Mouse (Mus musculus): ENCODE data around the gene 4930548H24Rik. TPM values are rescaled to one million over a fixed set of nuclear protein-coding genes. Genes with fewer than 3 reads are reported as not detected.
"Not testable (repeated sequence)": the region's sequence is repeated elsewhere in the genome, so short reads cannot be mapped to it uniquely, and the experiment has no call there.

Gene 4930548H24Rik
- polyA plus RNA-seq, 1 experiment from 2014 or later, result not detected

GRCm38 (mm10) chr5:31527117-31527680 lies 41.7 kb downstream of the 4930548H24Rik start:
- peak overlapping the region; percentile 90 for H3K4me2 ChIP-seq (ENCODE audit: low read depth, low read length)
- peak overlapping the region; percentile 92 for H3K9ac ChIP-seq (ENCODE audit: low read depth, low read length)
- H3K36me3 ChIP-seq (ENCODE audit: control insufficient read depth, insufficient read depth, low read length), result peaks cover 8% of the 10 kb centered on the region
- no peaks in the 10 kb centered on the region for H3K9me3 ChIP-seq (ENCODE audit: control insufficient read depth, low read length)
- ATAC-seq, result peak; percentile 49
- H3K4me1 ChIP-seq (ENCODE audit: control insufficient read depth, insufficient read depth, low read length), result peaks cover 9% of the 10 kb centered on the region
- peak overlapping the region; percentile 90 for H3K27ac ChIP-seq (ENCODE audit: low read length)
- no peaks in the 10 kb centered on the region for H3K27me3 ChIP-seq (replicated peaks; ENCODE audit: control insufficient read depth, insufficient read depth, low read length)
- H3K4me3 ChIP-seq (ENCODE audit: low read length), result peak overlapping the region; percentile 99
- 2% methylated on average over 40 of the region's 40 CpGs for WGBS

GRCm38 (mm10) chr5:31527707-31528106 lies 42.2 kb downstream of the 4930548H24Rik start, which contains the start of gene Supt7l:
TSS of gene Supt7l (minus strand) at chr5:31527807.
- not testable (repeated sequence) for ATAC-seq; H3K27me3 ChIP-seq (replicated peaks; ENCODE audit: control insufficient read depth, insufficient read depth, low read length); H3K9me3 ChIP-seq (ENCODE audit: control insufficient read depth, low read length); H3K36me3 ChIP-seq (ENCODE audit: control insufficient read depth, insufficient read depth, low read length); H3K4me1 ChIP-seq (ENCODE audit: control insufficient read depth, insufficient read depth, low read length)
- 80% methylated on average over 11 of the region's 11 CpGs for WGBS
- Histone ChIP-seq H3K4me3 (ENCODE audit: low read length) (peak within 1 kb of the TSS; percentile 99), H3K4me2 (ENCODE audit: low read depth, low read length) (peak within 1 kb of the TSS; percentile 90), H3K9ac (ENCODE audit: low read depth, low read length) (peak within 1 kb of the TSS; percentile 92), H3K27ac (ENCODE audit: low read length) (peak within 1 kb of the TSS; percentile 90)

- H3K4me3 ChIP-seq (ENCODE audit: low read length), result no peak overlapping the region
- H3K27ac ChIP-seq (ENCODE audit: low read length), result no peak overlapping the region
- no peak for ATAC-seq
- H3K27me3 ChIP-seq (replicated peaks; ENCODE audit: control insufficient read depth, insufficient read depth, low read length), result no peaks in the 10 kb centered on the region
- H3K4me1 ChIP-seq (ENCODE audit: control insufficient read depth, insufficient read depth, low read length), result peaks cover 9% of the 10 kb centered on the region
- H3K4me2 ChIP-seq (ENCODE audit: low read depth, low read length), result no peak overlapping the region
- H3K36me3 ChIP-seq (ENCODE audit: control insufficient read depth, insufficient read depth, low read length), result peaks cover 5% of the 10 kb centered on the region; the same call in 1 of the 2 replicates
- H3K9me3 ChIP-seq (ENCODE audit: control insufficient read depth, low read length), result no peaks in the 10 kb centered on the region
- WGBS, result 46% methylated on average over 2 of the region's 2 CpGs
- no peak overlapping the region for H3K9ac ChIP-seq (ENCODE audit: low read depth, low read length)
Measured at GRCm38 (mm10) chr5:31528560-31528959, 43.0 kb downstream of the 4930548H24Rik start.

- ATAC-seq, result no peak
- 89% methylated on average over 2 of the region's 2 CpGs for WGBS
- H3K9ac ChIP-seq (ENCODE audit: low read depth, low read length), result no peak overlapping the region
- H3K27me3 ChIP-seq (replicated peaks; ENCODE audit: control insufficient read depth, insufficient read depth, low read length), result no peaks in the 10 kb centered on the region
- no peak overlapping the region for H3K4me3 ChIP-seq (ENCODE audit: low read length)
- H3K36me3 ChIP-seq (ENCODE audit: control insufficient read depth, insufficient read depth, low read length), result peaks cover 10% of the 10 kb centered on the region
- no peak overlapping the region for H3K4me2 ChIP-seq (ENCODE audit: low read depth, low read length)
- no peak overlapping the region for H3K27ac ChIP-seq (ENCODE audit: low read length)
- H3K9me3 ChIP-seq (ENCODE audit: control insufficient read depth, low read length), result no peaks in the 10 kb centered on the region
- no peaks in the 10 kb centered on the region for H3K4me1 ChIP-seq (ENCODE audit: control insufficient read depth, insufficient read depth, low read length)
Measured at GRCm38 (mm10) chr5:31535228-31535627, 49.7 kb downstream of the 4930548H24Rik start.

Other genes with a start within 250 kb of the 4930548H24Rik start
- gene Nrbp1, start 244.9 kb upstream of the 4930548H24Rik start, polyA plus RNA-seq (2015; fragmentation: Nextera tagmentation; extraction: Ambion mirVana), result 132 and 140 TPM in 2 replicates
- 0.27 TPM in 1 of 2 replicates, not detected in the other for gene Gm9970, start 244.5 kb upstream of the 4930548H24Rik start, polyA plus RNA-seq (2015; fragmentation: Nextera tagmentation; extraction: Ambion mirVana)
- 70.1 and 71.1 TPM in 2 replicates for gene Krtcap3, start 234.0 kb upstream of the 4930548H24Rik start, polyA plus RNA-seq (2015; fragmentation: Nextera tagmentation; extraction: Ambion mirVana)
- gene Ift172, start 194.6 kb upstream of the 4930548H24Rik start, polyA plus RNA-seq (2015; fragmentation: Nextera tagmentation; extraction: Ambion mirVana), result 19.5 and 21.5 TPM in 2 replicates
- gene Fndc4, start 189.7 kb upstream of the 4930548H24Rik start, polyA plus RNA-seq (2015; fragmentation: Nextera tagmentation; extraction: Ambion mirVana), result 18.3 and 19.3 TPM in 2 replicates
- gene Gckr, start 188.3 kb upstream of the 4930548H24Rik start, polyA plus RNA-seq (2015; fragmentation: Nextera tagmentation; extraction: Ambion mirVana), result 0.80 and 1.2 TPM in 2 replicates
- 28.9 and 31.2 TPM in 2 replicates for gene Zfp512, start 33.3 kb upstream of the 4930548H24Rik start, polyA plus RNA-seq (2015; fragmentation: Nextera tagmentation; extraction: Ambion mirVana)
- 43.5 and 53.3 TPM in 2 replicates for gene Gpn1, start 9.0 kb downstream of the 4930548H24Rik start, polyA plus RNA-seq (2015; fragmentation: Nextera tagmentation; extraction: Ambion mirVana)
- gene Slc4a1ap, start 41.3 kb downstream of the 4930548H24Rik start, polyA plus RNA-seq (2015; fragmentation: Nextera tagmentation; extraction: Ambion mirVana), result 22.0 and 25.0 TPM in 2 replicates
- 14.8 and 18.7 TPM in 2 replicates for gene Supt7l, start 42.1 kb downstream of the 4930548H24Rik start, polyA plus RNA-seq (2015; fragmentation: Nextera tagmentation; extraction: Ambion mirVana)
- 277 and 288 TPM in 2 replicates for gene Mrpl33, start 111.2 kb downstream of the 4930548H24Rik start, polyA plus RNA-seq (2015; fragmentation: Nextera tagmentation; extraction: Ambion mirVana)
- gene Rbks, start 211.9 kb downstream of the 4930548H24Rik start, polyA plus RNA-seq (2015; fragmentation: Nextera tagmentation; extraction: Ambion mirVana), result 20.8 and 21.2 TPM in 2 replicates
- gene Babam2, start 211.9 kb downstream of the 4930548H24Rik start, polyA plus RNA-seq (2015; fragmentation: Nextera tagmentation; extraction: Ambion mirVana), result 63.5 and 69.0 TPM in 2 replicates